10 mouse cellular contexts compared by ENCODE assay signal in genomic region chr16:22536581-22537160, GRCm38 (mm10).
"Had no signal": no experiment of that assay in that cellular context is flagged by ENCODE, and none has a peak within 500 bp of the region (broad histone marks: within the 10 kb centered on the region; RNA-seq: fewer than 3 reads in every experiment).

No protein-coding gene starts in this region.

- H3K4me3 ChIP-seq: limb, embryonic 15.5 days; liver, embryonic 12.5 days; midbrain, embryonic 15.5 days; neural tube, embryonic 12.5 days had no signal

- H3K9me3 ChIP-seq: limb, embryonic 15.5 days; liver, embryonic 12.5 days; midbrain, embryonic 15.5 days; neural tube, embryonic 12.5 days had no signal

- H3K27ac ChIP-seq: limb, embryonic 15.5 days; liver, embryonic 12.5 days; midbrain, embryonic 15.5 days; neural tube, embryonic 12.5 days had no signal

- H3K9ac ChIP-seq: limb, embryonic 15.5 days; liver, embryonic 12.5 days; midbrain, embryonic 15.5 days; neural tube, embryonic 12.5 days had no signal

- H3K36me3 ChIP-seq: limb, embryonic 15.5 days; liver, embryonic 12.5 days; midbrain, embryonic 15.5 days; neural tube, embryonic 12.5 days had no signal

- DNase-seq: kidney, adult 18-20 months; kidney, postnatal 10 days; right cerebral cortex, postnatal 4 days; spleen, adult 18-20 months; thymus, adult 18-20 months; thymus, postnatal 14 days had no signal

- H3K4me2 ChIP-seq: limb, embryonic 15.5 days; liver, embryonic 12.5 days; midbrain, embryonic 15.5 days; neural tube, embryonic 12.5 days had no signal

- H3K4me1 ChIP-seq: limb, embryonic 15.5 days; liver, embryonic 12.5 days; midbrain, embryonic 15.5 days; neural tube, embryonic 12.5 days had no signal

- ATAC-seq: liver, embryonic 12.5 days; midbrain, embryonic 15.5 days had no signal

- H3K27me3 ChIP-seq: limb, embryonic 15.5 days; liver, embryonic 12.5 days; midbrain, embryonic 15.5 days; neural tube, embryonic 12.5 days had no signal
